Mouse (Mus musculus) cerebellum, adult 2 months (tissue): ENCODE results near the gene Tmem63a.

Experiments
- CTCF ChIP-seq: fragments of 200-500 bp; IDR thresholded peaks from 2 replicates; pipeline ENCODE4 v1.5.1; 2011; ENCODE audit warnings: low read depth, mild to moderate bottlenecking, control low read depth, low read length, moderate library complexity, borderline replicate concordance; ENCODE audit not compliant: insufficient read depth
- POLR2A ChIP-seq: fragments of 200-500 bp; IDR thresholded peaks from 2 replicates; pipeline ENCODE4 v1.6.1; 2011; ENCODE audit warnings: low read length, control low read depth, borderline replicate concordance; ENCODE audit not compliant: insufficient read depth

- TF ChIP-seq POLR2A (no peak), CTCF (no peak)
These were observed 17.4 kb upstream of the Tmem63a start for GRCm38 (mm10) chr1:180924737-180925136.
